ENCODE assay signal across 15 mouse cellular contexts in the genomic region with DNA sequence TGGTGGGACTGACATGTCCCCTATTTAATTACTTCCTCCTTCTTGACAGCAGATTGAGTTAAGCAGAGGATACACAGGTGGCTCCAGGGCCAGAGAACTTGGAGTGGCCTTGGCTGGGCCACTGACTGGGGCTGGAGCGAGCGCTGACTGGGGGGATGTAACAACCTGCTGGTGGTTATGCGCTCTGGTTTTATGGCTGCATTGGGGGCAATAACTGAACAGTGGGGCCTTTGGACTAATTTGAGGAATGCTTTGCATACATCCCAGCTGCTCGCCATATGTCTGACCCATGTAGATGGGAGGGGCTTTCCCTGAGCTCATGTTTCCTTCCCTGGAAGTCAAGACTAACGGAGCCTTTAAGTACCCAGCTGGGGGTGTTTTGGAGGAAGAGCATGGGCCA.
DNase-seq lines count a peak whose midpoint lies in the region; ATAC-seq lines count a peak whose summit lies in the region.
"Had no signal": no experiment of that assay in that cellular context is flagged by ENCODE, and none has a peak within 500 bp of the region (broad histone marks: within the 10 kb centered on the region; RNA-seq: fewer than 3 reads in every experiment).

No protein-coding gene starts in this region.

- intact Hi-C loops in left cerebral cortex, postnatal 36 days (cut with DNase I) = no loop called here

- no peak overlapping the region for H3K9ac ChIP-seq in kidney, embryonic 14.5 days (ENCODE audit: low read depth, low read length)
- no peak overlapping the region for H3K9ac ChIP-seq in neural tube, embryonic 11.5 days (ENCODE audit: low read length)
- no peak overlapping the region for H3K9ac ChIP-seq in liver, embryonic 11.5 days (ENCODE audit: low read depth, low read length)
- H3K9ac ChIP-seq: midbrain, embryonic 13.5 days had no signal

- no peak overlapping the region for H3K27ac ChIP-seq in kidney, embryonic 14.5 days (ENCODE audit: low read depth, low read length)
- H3K27ac ChIP-seq in neural tube, embryonic 11.5 days (ENCODE audit: low read depth, low read length) = no peak overlapping the region
- H3K27ac ChIP-seq in liver, embryonic 11.5 days (ENCODE audit: low read depth, low read length) = no peak overlapping the region
- H3K27ac ChIP-seq: layer of hippocampus, adult 2 months; midbrain, embryonic 13.5 days had no signal

- ATAC-seq in kidney, embryonic 14.5 days (ENCODE audit: low FRiP score, low TSS enrichment) = 0 out of 2 replicates have a peak, but pooled peaks have one; percentile 32
- 0 out of 2 replicates have a peak, but pooled peaks have one; percentile 17 for ATAC-seq in granulocyte monocyte progenitor cell, adult 5-6 weeks (replicated peaks; ENCODE audit: poor library complexity, severe bottlenecking)
- ATAC-seq in neural tube, embryonic 11.5 days (ENCODE audit: insufficient read depth, low FRiP score, low TSS enrichment) = peak; percentile 23; the same call in 1 of the 2 replicates
- ATAC-seq in liver, embryonic 11.5 days (replicated peaks; ENCODE audit: low FRiP score) = no peak
- ATAC-seq: midbrain, embryonic 13.5 days had no signal

- H3K4me2 ChIP-seq in kidney, embryonic 14.5 days (replicated peaks; ENCODE audit: low read depth, low read length) = no peak overlapping the region
- no peak overlapping the region for H3K4me2 ChIP-seq in neural tube, embryonic 11.5 days (ENCODE audit: low read depth)
- H3K4me2 ChIP-seq in liver, embryonic 11.5 days = no peak overlapping the region
- H3K4me2 ChIP-seq: midbrain, embryonic 13.5 days had no signal

- no peak for DNase-seq in kidney, adult 8-10 months
- peak; percentile 62 for DNase-seq in embryo, embryonic 11 days
- DNase-seq in neural tube, embryonic 11.5 days (ENCODE audit: low spot score) = peak; percentile 33
- DNase-seq in liver, embryonic 11.5 days (ENCODE audit: low spot score) = no peak
- DNase-seq in left cerebral cortex, postnatal 36 days (ENCODE audit: low spot score in 2 of 2) = no peak
- no peak for DNase-seq in right cerebral cortex, postnatal 25 days
- DNase-seq: adrenal gland, postnatal 10 days; cerebellum, adult 9-11 months; heart, adult 18-20 months; thymus, postnatal 25 days had no signal

- H3K9me3 ChIP-seq in kidney, embryonic 14.5 days (ENCODE audit: control insufficient read depth, low read length) = no peaks in the 10 kb centered on the region
- H3K9me3 ChIP-seq in neural tube, embryonic 11.5 days (ENCODE audit: control insufficient read depth, low read length) = no peaks in the 10 kb centered on the region
- no peaks in the 10 kb centered on the region for H3K9me3 ChIP-seq in liver, embryonic 11.5 days (ENCODE audit: control insufficient read depth, low read length)
- H3K9me3 ChIP-seq: G1E; midbrain, embryonic 13.5 days had no signal

- H3K4me1 ChIP-seq in kidney, embryonic 14.5 days (ENCODE audit: control insufficient read depth, insufficient read depth, low read length) = no peaks in the 10 kb centered on the region
- H3K4me1 ChIP-seq in neural tube, embryonic 11.5 days (ENCODE audit: control insufficient read depth, insufficient read depth, low read length) = no peaks in the 10 kb centered on the region
- no peaks in the 10 kb centered on the region for H3K4me1 ChIP-seq in liver, embryonic 11.5 days (replicated peaks; ENCODE audit: control insufficient read depth, insufficient read depth, low read length)
- H3K4me1 ChIP-seq: midbrain, embryonic 13.5 days had no signal

- H3K4me3 ChIP-seq in kidney, embryonic 14.5 days (ENCODE audit: low read length) = no peak overlapping the region
- H3K4me3 ChIP-seq in neural tube, embryonic 11.5 days (ENCODE audit: low read depth, low read length) = no peak overlapping the region
- H3K4me3 ChIP-seq in liver, embryonic 11.5 days (ENCODE audit: low read depth, low read length) = no peak overlapping the region
- H3K4me3 ChIP-seq: layer of hippocampus, adult 2 months; midbrain, embryonic 13.5 days had no signal

- no peaks in the 10 kb centered on the region for H3K36me3 ChIP-seq in kidney, embryonic 14.5 days (ENCODE audit: control insufficient read depth, insufficient read depth, low read length)
- no peaks in the 10 kb centered on the region for H3K36me3 ChIP-seq in neural tube, embryonic 11.5 days (ENCODE audit: control insufficient read depth, insufficient read depth, low read length)
- no peaks in the 10 kb centered on the region for H3K36me3 ChIP-seq in liver, embryonic 11.5 days (ENCODE audit: control insufficient read depth, insufficient read depth, low read length)
- H3K36me3 ChIP-seq: G1E; midbrain, embryonic 13.5 days had no signal

- no peaks in the 10 kb centered on the region for H3K27me3 ChIP-seq in kidney, embryonic 14.5 days (ENCODE audit: control insufficient read depth, insufficient read depth, low read length)
- no peaks in the 10 kb centered on the region for H3K27me3 ChIP-seq in neural tube, embryonic 11.5 days (ENCODE audit: control insufficient read depth, insufficient read depth, low read length)
- H3K27me3 ChIP-seq in liver, embryonic 11.5 days (replicated peaks; ENCODE audit: control insufficient read depth, insufficient read depth, low read length) = no peaks in the 10 kb centered on the region
- H3K27me3 ChIP-seq: midbrain, embryonic 13.5 days had no signal

- WGBS in kidney, embryonic 14.5 days = 49% methylated on average over 5 of the region's 5 CpGs
- WGBS in neural tube, embryonic 11.5 days = 33% methylated on average over 5 of the region's 5 CpGs
- WGBS in liver, embryonic 11.5 days = 70% methylated on average over 5 of the region's 5 CpGs

Comparison
In these comparisons a context has a peak if more than half of its experiments do, and no peak if none do; other contexts are left out.
1. DNase-seq: peak in embryo, embryonic 11 days (single experiment) and neural tube, embryonic 11.5 days (single experiment); none in kidney, adult 8-10 months (0 of 2), liver, embryonic 11.5 days (single experiment), left cerebral cortex, postnatal 36 days (0 of 2) and right cerebral cortex, postnatal 25 days (single experiment).